Mouse (Mus musculus): Measurements from ENCODE around the gene Syce3. TPM values are rescaled to one million over a fixed set of nuclear protein-coding genes. Genes with fewer than 3 reads are reported as not detected.
"Not testable (repeated sequence)": the region's sequence is repeated elsewhere in the genome, so short reads cannot be mapped to it uniquely, and the experiment has no call there.

Syce3 gene
- polyA plus RNA-seq, 1 experiment from 2014 or later: not detected

DNA sequence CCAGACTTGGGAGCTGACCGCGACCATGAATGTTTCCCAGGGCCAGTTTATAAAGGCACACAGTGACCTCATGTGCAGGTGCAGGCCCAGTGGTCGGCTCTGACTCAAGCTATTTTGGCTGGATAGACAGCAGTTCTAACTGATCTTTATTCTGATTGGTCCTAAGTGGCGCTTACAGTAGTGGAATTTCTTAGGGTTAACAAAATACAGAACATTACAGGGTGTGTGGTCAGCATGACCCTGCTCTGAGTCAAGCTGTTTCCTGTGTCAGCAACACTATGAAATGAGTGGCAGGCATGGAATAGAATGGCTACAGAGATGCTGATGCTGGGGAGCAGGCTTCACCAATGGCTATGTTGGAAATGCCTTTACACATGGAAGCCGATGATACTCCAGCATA, 25.6 kb upstream of the Syce3 start:
- Histone ChIP-seq H3K4me3 (replicated peaks; ENCODE audit: low read depth, low read length) (no peak overlapping the region), H3K27ac (replicated peaks; ENCODE audit: low read depth, low read length) (no peak overlapping the region), H3K36me3 (ENCODE audit: control insufficient read depth, insufficient read depth, low read length) (no peaks in the 10 kb centered on the region), H3K4me1 (ENCODE audit: control insufficient read depth, insufficient read depth, low read length) (no peaks in the 10 kb centered on the region), H3K4me2 (ENCODE audit: low read length) (no peak overlapping the region), H3K9ac (replicated peaks; ENCODE audit: low read length) (no peak overlapping the region), H3K27me3 (ENCODE audit: control insufficient read depth, insufficient read depth, low read length) (no peaks in the 10 kb centered on the region), H3K9me3 (ENCODE audit: control insufficient read depth, low read length) (no peaks in the 10 kb centered on the region)
- no peak for ATAC-seq (ENCODE audit: low FRiP score, low TSS enrichment)
- no peak for DNase-seq
- WGBS: 91% methylated on average over 5 of the region's 5 CpGs

DNA sequence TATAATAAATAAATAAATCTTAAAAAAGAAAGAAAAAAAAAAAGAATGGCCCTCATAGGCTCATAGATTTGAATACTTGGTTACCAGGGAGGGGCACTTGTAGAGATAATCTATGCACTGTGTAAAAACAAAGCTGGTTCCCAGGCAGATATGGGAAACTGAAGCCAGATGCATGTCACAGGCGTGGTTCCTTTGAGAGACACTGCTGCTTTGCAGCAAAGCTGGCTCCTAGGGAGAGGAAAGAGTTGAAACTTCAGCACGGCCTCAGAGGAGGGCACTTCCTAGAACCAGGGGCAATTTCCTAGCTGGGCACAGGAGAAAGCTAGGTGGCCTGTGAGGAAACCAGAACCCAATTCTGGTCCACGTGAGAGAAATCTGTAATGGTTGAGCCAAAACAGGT, 23.8 kb upstream of the Syce3 start:
- Histone ChIP-seq H3K4me3 (replicated peaks; ENCODE audit: low read depth, low read length) (no peak overlapping the region), H3K4me1 (ENCODE audit: control insufficient read depth, insufficient read depth, low read length) (no peaks in the 10 kb centered on the region), H3K4me2 (ENCODE audit: low read length) (no peak overlapping the region), H3K27me3 (ENCODE audit: control insufficient read depth, insufficient read depth, low read length) (no peaks in the 10 kb centered on the region), H3K27ac (replicated peaks; ENCODE audit: low read depth, low read length) (no peak overlapping the region), H3K36me3 (ENCODE audit: control insufficient read depth, insufficient read depth, low read length) (no peaks in the 10 kb centered on the region), H3K9ac (replicated peaks; ENCODE audit: low read length) (no peak overlapping the region), H3K9me3 (ENCODE audit: control insufficient read depth, low read length) (no peaks in the 10 kb centered on the region)
- WGBS: 67% methylated on average over 3 of the region's 3 CpGs
- ATAC-seq (ENCODE audit: low FRiP score, low TSS enrichment): no peak
- no peak for DNase-seq

DNA sequence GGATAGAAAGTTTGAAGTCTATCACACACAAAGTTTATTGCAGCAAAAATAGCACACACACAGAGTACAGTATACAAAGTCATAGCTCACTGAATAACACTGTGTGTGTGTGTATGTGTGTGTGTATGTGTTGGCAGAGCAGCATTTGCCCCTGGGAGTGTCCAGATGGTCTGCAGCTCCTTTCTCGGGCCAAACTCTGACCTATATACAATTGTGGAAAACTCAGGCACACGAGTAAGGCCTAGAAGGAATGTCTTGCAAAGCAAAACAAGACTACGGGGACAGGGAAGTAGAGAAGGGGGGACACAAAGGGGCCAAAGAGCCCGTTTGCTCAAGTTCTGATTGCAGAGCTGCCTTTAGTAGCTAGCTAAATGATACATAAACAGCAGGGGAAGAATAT, 22.6 kb upstream of the Syce3 start:
- Histone ChIP-seq H3K4me2 (ENCODE audit: low read length) (no peak overlapping the region), H3K4me3 (replicated peaks; ENCODE audit: low read depth, low read length) (no peak overlapping the region), H3K36me3 (ENCODE audit: control insufficient read depth, insufficient read depth, low read length) (peaks cover 1% of the 10 kb centered on the region; the same call in 1 of the 2 replicates), H3K27me3 (ENCODE audit: control insufficient read depth, insufficient read depth, low read length) (no peaks in the 10 kb centered on the region), H3K9me3 (ENCODE audit: control insufficient read depth, low read length) (no peaks in the 10 kb centered on the region), H3K27ac (replicated peaks; ENCODE audit: low read depth, low read length) (no peak overlapping the region), H3K4me1 (ENCODE audit: control insufficient read depth, insufficient read depth, low read length) (peaks cover 7% of the 10 kb centered on the region; the same call in 1 of the 2 replicates), H3K9ac (replicated peaks; ENCODE audit: low read length) (no peak overlapping the region)
- no peak for DNase-seq
- no peak for ATAC-seq (ENCODE audit: low FRiP score, low TSS enrichment)
- 78% methylated on average over 4 of the region's 4 CpGs for WGBS

DNA sequence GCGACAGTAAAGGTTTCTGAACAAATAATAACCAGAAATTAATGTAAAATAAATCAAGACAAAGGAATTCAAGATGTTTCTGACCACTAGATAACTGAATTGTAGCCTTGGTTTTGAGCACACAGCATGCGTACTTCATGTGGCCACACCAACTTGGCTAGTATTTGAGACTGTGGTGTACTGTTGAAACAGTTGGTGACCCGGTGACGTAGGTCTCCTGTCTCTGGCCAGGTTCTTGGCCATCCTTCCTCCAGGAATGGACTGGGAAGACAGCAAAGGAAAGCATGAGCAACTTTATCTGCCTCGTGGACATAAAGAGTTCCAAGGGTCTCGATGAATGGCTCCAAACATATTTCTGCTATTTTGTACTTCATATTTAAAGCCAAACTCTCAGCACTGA, 21.5 kb upstream of the Syce3 start:
- Histone ChIP-seq H3K9ac (replicated peaks; ENCODE audit: low read length) (no peak overlapping the region), H3K4me2 (ENCODE audit: low read length) (no peak overlapping the region), H3K27me3 (ENCODE audit: control insufficient read depth, insufficient read depth, low read length) (no peaks in the 10 kb centered on the region), H3K4me3 (replicated peaks; ENCODE audit: low read depth, low read length) (no peak overlapping the region), H3K4me1 (ENCODE audit: control insufficient read depth, insufficient read depth, low read length) (peaks cover 7% of the 10 kb centered on the region; the same call in 1 of the 2 replicates), H3K27ac (replicated peaks; ENCODE audit: low read depth, low read length) (no peak overlapping the region), H3K9me3 (ENCODE audit: control insufficient read depth, low read length) (no peaks in the 10 kb centered on the region), H3K36me3 (ENCODE audit: control insufficient read depth, insufficient read depth, low read length) (peaks cover 11% of the 10 kb centered on the region)
- WGBS: 98% methylated on average over 6 of the region's 6 CpGs
- ATAC-seq (ENCODE audit: low FRiP score, low TSS enrichment): no peak
- DNase-seq: no peak

DNA sequence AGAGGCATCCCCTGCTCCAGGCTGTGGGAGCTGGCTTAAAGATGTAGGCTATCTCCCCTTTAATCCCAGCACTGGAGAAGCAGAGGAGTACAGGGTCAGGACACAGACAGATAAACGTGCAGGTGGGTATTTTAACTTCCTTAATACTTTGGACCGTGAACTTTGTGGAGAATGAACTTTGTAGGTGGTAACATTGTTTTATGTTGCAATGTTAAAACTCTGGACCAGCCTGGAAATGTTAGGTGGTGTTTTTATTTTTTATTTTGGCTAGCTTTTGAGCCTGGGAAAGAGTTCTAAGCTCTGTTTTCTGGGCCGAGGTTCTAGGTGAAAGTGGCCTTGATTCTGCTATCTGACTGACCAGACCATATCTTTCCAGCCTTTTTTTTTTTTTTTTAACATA, 21.0 kb upstream of the Syce3 start:
- peaks cover 17% of the 10 kb centered on the region for H3K36me3 ChIP-seq (ENCODE audit: control insufficient read depth, insufficient read depth, low read length)
- peaks cover 7% of the 10 kb centered on the region; the same call in 1 of the 2 replicates for H3K4me1 ChIP-seq (ENCODE audit: control insufficient read depth, insufficient read depth, low read length)
- no peak overlapping the region for H3K9ac ChIP-seq (replicated peaks; ENCODE audit: low read length)
- 85% methylated on average over 3 of the region's 3 CpGs for WGBS
- H3K27me3 ChIP-seq (ENCODE audit: control insufficient read depth, insufficient read depth, low read length): no peaks in the 10 kb centered on the region
- no peak overlapping the region for H3K4me3 ChIP-seq (replicated peaks; ENCODE audit: low read depth, low read length)
- H3K27ac ChIP-seq (replicated peaks; ENCODE audit: low read depth, low read length): no peak overlapping the region
- ATAC-seq (ENCODE audit: low FRiP score, low TSS enrichment) (no peak), DNase-seq (no peak)
- H3K9me3 ChIP-seq (ENCODE audit: control insufficient read depth, low read length): no peaks in the 10 kb centered on the region
- no peak overlapping the region for H3K4me2 ChIP-seq (ENCODE audit: low read length)

DNA sequence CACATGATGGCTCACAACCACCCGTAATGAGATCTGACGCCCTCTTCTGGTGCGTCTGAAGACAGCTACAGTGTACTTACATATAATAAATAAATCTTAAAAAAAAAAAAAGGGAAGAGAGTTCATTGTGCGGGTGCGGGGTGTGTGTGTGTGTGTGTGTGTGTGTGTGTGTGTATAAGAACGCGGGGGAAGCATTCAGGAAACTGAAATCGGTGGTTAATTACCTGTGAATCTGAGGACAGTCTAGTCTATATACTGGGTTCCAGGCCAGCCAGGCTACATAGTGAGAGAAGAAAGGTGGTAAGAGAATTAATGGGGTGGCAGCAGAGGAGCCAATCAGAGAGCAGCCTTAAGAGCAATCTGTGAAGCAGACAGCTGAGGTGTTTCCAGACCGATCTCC, 20.5 kb upstream of the Syce3 start:
- peak overlapping the region; percentile 97; the same call in 1 of the 2 replicates for H3K4me2 ChIP-seq (ENCODE audit: low read length)
- H3K9me3 ChIP-seq (ENCODE audit: control insufficient read depth, low read length); H3K9ac ChIP-seq (replicated peaks; ENCODE audit: low read length): not testable (repeated sequence)

DNA sequence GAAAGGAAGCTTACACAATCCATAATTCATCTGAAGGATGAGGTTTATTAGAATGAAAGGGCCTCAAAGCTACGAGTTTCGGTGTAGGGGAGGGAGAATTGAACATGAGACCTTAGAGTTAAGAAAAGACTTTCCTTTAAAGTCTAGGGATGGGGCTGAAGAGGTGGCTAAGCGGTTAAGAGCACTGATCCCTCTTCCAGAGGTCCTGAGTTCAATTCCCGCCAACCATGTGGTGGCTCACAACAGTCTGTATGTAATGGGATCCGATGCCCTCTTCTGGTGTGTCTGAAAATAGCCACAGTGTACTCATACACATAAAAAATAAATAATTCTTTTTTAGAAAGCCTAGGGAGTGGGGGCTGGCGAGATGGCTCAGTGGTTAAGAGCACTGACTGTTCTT, 20.0 kb upstream of the Syce3 start:
- 47% methylated on average over 6 of the region's 6 CpGs for WGBS
- DNase-seq: peak; percentile 29

More for the DNA sequence above, 20.5 kb upstream of the Syce3 start:
- not testable (repeated sequence) for ATAC-seq (ENCODE audit: low FRiP score, low TSS enrichment); DNase-seq; H3K4me3 ChIP-seq (replicated peaks; ENCODE audit: low read depth, low read length); H3K4me1 ChIP-seq (ENCODE audit: control insufficient read depth, insufficient read depth, low read length); H3K27ac ChIP-seq (replicated peaks; ENCODE audit: low read depth, low read length); H3K27me3 ChIP-seq (ENCODE audit: control insufficient read depth, insufficient read depth, low read length)
- WGBS: 90% methylated on average over 6 of the region's 9 CpGs
- H3K36me3 ChIP-seq (ENCODE audit: control insufficient read depth, insufficient read depth, low read length): peaks cover 22% of the 10 kb centered on the region

DNA sequence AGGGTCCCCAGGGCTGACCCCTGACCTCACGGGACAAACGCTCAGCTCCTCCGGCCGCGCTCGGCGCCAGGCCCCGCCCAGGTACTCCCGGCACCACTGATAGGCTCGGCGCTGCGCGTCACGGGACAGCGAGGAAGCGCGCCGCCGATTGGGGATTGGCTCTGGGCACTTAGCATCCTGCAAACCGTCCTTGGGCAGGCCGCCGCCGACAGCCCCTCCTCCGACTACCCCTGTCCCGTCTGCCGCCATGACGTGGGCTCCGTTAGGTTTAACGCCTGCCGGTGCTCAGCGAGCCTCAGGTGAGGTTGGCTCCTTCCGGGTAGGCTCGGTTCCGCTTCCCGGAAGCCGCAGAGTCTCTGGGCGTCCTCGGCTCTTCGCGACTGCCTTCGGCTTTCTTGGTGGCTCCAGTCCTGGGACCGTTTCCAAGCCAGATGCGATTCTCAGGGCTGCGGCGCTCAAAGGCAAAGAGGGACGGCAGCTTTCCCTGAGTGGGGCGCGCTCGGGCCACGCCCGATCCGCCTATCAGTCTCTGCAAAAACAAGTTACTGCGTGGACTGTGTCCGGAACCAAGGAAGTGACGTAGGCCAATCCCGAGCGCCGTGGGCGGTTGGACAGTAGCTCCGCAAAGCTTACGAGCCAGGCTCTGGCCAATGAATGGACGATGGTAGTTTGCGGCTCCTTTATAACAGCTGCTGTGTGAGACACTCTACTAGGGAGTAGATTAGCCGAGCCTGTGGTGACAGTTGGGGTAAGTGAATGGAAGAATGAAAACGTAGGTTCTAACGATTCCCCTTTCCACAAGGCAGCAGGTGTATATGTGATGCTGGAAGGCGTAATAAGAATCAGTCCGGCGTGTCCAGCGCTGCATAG, 19.3 kb upstream of the Syce3 start, which contains the start of the genes C730034F03Rik, Gm44502 and Chkb:
Gene C730034F03Rik, plus strand, starts transcription at position 238 of the 870 bp plus-strand sequence.
Gene Gm44502, minus strand, starts transcription at position 345 of the 870 bp plus-strand sequence.
Gene Chkb, minus strand, starts transcription at position 557 of the 870 bp plus-strand sequence.
- H3K27ac ChIP-seq (replicated peaks; ENCODE audit: low read depth, low read length): peak within 1 kb of the TSS; percentile 96
- peak; percentile 93 for ATAC-seq (ENCODE audit: low FRiP score, low TSS enrichment)
- H3K4me2 ChIP-seq (ENCODE audit: low read length): peak within 1 kb of the TSS; percentile 97
- H3K27me3 ChIP-seq (ENCODE audit: control insufficient read depth, insufficient read depth, low read length): no peaks in the 10 kb centered on the region
- H3K4me3 ChIP-seq (replicated peaks; ENCODE audit: low read depth, low read length): peak within 1 kb of the TSS; percentile 84
- H3K9ac ChIP-seq (replicated peaks; ENCODE audit: low read length): peak within 1 kb of the TSS; percentile 79
- peak; percentile 96 for DNase-seq
- H3K4me1 ChIP-seq (ENCODE audit: control insufficient read depth, insufficient read depth, low read length): peaks cover 7% of the 10 kb centered on the region; the same call in 1 of the 2 replicates
- H3K36me3 ChIP-seq (ENCODE audit: control insufficient read depth, insufficient read depth, low read length): peaks cover 26% of the 10 kb centered on the region
- whole genome bisulfite sequencing: under 1% methylated on average over 70 of the region's 70 CpGs
- no peaks in the 10 kb centered on the region for H3K9me3 ChIP-seq (ENCODE audit: control insufficient read depth, low read length)

More for the DNA sequence above, 20.0 kb upstream of the Syce3 start:
- peaks cover 25% of the 10 kb centered on the region for H3K36me3 ChIP-seq (ENCODE audit: control insufficient read depth, insufficient read depth, low read length)
- peak overlapping the region; percentile 84 for H3K4me3 ChIP-seq (replicated peaks; ENCODE audit: low read depth, low read length)
- H3K4me1 ChIP-seq (ENCODE audit: control insufficient read depth, insufficient read depth, low read length): peaks cover 7% of the 10 kb centered on the region; the same call in 1 of the 2 replicates
- no peak for ATAC-seq (ENCODE audit: low FRiP score, low TSS enrichment)
- H3K9ac ChIP-seq (replicated peaks; ENCODE audit: low read length): peak overlapping the region; percentile 79; the same call in 1 of the 2 replicates
- no peaks in the 10 kb centered on the region for H3K9me3 ChIP-seq (ENCODE audit: control insufficient read depth, low read length)
- peak overlapping the region; percentile 97 for H3K4me2 ChIP-seq (ENCODE audit: low read length)
- no peaks in the 10 kb centered on the region for H3K27me3 ChIP-seq (ENCODE audit: control insufficient read depth, insufficient read depth, low read length)
- H3K27ac ChIP-seq (replicated peaks; ENCODE audit: low read depth, low read length): peak overlapping the region; percentile 96
